Mouse (Mus musculus) ES-Bruce4 (cell line): ENCODE measurements at regions not wholly inside any gene's neighbourhood (a gene's known extent, or its start where the extent isn't known, plus 50 kb on each side); places are given as distances from the start of the nearest gene placed in this dataset.

Source experiments
- CTCF ChIP-seq: IDR thresholded peaks from one replicate; pipeline ENCODE4 v1.8.1; 2011; ENCODE audit warnings: low read depth, low read length
- EP300 ChIP-seq: IDR thresholded peaks from 2 replicates; pipeline ENCODE4 v1.6.1; 2011; ENCODE audit warnings: low read depth, low read length; ENCODE audit not compliant: insufficient read depth
- POLR2A ChIP-seq: IDR thresholded peaks from one replicate; pipeline ENCODE4 v1.8.1; 2011; ENCODE audit warnings: low read length; ENCODE audit not compliant: insufficient read depth

- no peak for TF ChIP-seq CTCF
- TF ChIP-seq POLR2A = no peak
- TF ChIP-seq EP300 = no peak
Measured at GRCm38 (mm10) chr9:72169231-72169630, 57.6 kb upstream of the Tcf12 start.
